Mouse (Mus musculus) hematopoietic stem cell, adult 5-6 weeks (primary cell): ENCODE results near the gene Rpl13a. TPM values are rescaled to one million over a fixed set of nuclear protein-coding genes. Genes with fewer than 3 reads are reported as not detected.
A peak's percentile ranks its signal among the peaks of the same experiment; 100 is the strongest.
"Not testable (repeated sequence)": the region's sequence is repeated elsewhere in the genome, so short reads cannot be mapped to it uniquely, and the experiment has no call there.

Experiments used
- ATAC-seq, 2 experiments: fragments of 125-278 bp in 1 of 2; replicated peaks in 1 of 2; 2 replicates each; pipeline ENCODE4 v1.8.0; 2016 to 2017; ENCODE audit warnings: inconsistent platforms in 2 of 2, mild to moderate bottlenecking in 2 of 2, moderate number of reproducible peaks in 2 of 2, low read depth in 1 of 2, moderate TSS enrichment in 1 of 2; ENCODE audit not compliant: low FRiP score in 2 of 2, poor library complexity in 2 of 2, severe bottlenecking in 2 of 2, insufficient read depth in 1 of 2, low TSS enrichment in 1 of 2
- total RNA-seq: library from RNA; stranded (forward); fragments of 172-1452, 232-1000 nt; gene quantifications from 2 replicates; pipeline ENCODE4 v1.2.3, GENCODE M21; 2017

The Rpl13a gene
- total RNA-seq, 1 experiment from 2014 or later: 3,499 TPM

DNA sequence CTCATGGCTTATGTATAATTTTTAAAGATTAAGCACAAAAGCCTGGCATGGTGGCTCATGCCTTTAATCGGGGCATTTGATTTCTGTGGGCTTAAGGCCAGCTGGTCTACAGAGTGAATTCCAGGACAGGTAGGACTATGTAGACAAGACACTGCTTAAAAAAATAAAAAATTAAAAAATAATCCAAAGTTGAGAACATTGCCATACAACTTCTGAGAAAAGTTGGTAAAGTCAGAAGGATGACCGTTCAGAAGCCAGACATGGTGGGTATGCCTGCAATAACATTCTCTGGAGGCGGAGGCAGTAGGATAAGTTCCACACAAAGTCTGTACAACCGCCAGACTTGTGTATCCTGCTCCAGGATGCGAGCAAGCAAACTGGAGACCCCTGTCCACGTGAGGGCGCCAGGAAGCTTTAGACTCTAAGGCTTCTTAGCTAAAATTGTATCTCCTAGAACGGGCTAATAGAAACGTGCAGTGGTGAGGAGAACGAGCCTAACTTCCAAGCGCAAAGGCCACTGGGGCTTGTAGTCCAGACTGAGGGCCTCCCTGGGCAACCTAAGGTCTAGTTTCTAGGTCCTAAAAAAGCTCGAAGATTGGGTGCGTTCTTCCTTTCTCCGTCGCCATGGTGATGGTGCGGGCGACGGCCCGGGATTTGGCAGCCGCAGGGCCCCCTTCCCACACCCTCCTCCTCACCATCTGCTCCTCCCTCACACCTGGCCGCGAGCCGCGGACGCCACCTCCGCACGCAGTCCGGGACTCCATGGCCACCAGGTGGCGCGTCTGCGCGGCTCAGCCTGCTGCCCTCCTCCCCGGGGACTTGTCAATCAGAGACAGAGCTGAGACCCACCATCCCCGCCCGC lies 33.3 kb upstream of the Rpl13a start:
- ATAC-seq: peak; percentile 78 to 88

- no peak for ATAC-seq
These were observed 32.3 kb upstream of the Rpl13a start for GRCm38 (mm10) chr7:45160866-45161265.

DNA sequence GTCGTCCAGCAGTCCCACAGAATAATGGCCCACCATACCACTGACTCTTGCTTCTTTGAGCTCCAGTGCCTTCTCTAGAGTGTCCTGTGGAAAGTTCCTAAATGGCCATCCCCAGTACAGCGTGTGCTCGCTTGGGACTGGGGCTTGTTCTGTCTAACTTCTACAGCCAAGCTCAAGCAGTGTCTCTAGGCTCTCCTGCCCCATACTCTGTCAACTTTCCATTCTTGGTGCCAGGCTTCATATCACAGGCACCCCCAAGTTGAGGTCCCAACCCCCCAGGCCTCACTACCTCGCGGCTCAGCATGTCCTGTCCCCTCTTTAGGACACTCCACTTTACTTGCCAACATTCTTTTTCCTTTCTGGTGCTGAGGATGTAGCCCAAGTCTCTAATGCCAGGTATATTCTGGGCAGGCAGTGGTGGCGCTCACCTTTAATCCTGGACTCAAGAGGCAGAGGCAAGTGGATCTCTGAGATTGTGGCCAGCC lies 31.8 kb upstream of the Rpl13a start:
- no peak for ATAC-seq

DNA sequence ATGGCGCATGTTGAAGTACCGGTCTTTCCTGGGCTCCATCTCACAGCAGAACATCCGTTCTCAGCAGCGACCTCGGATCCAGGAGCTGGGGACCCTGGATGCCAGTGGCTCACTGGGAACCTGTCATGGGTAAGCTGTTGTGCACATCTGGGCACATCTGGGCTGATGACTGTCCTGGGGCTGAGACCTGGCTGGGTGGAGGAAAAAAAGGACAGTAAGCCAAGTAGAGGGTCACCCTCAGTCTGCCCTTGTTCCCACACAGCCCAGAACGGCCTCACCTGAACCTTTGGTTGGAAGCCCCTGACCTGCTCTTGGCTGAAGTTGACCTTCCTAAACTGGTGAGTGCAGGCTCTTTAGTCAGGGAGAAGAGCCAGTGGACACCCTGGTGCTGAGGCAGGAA lies 30.4 kb upstream of the Rpl13a start:
- no peak for ATAC-seq

GRCm38 (mm10) chr7:45157459-45157858 lies 28.9 kb upstream of the Rpl13a start:
- no peak for ATAC-seq

GRCm38 (mm10) chr7:45156206-45156605 lies 27.6 kb upstream of the Rpl13a start:
- ATAC-seq: no peak

GRCm38 (mm10) chr7:45155590-45155989 lies 27.0 kb upstream of the Rpl13a start:
- ATAC-seq: no peak

GRCm38 (mm10) chr7:45154993-45155514 lies 26.5 kb upstream of the Rpl13a start:
- no peak for ATAC-seq

DNA sequence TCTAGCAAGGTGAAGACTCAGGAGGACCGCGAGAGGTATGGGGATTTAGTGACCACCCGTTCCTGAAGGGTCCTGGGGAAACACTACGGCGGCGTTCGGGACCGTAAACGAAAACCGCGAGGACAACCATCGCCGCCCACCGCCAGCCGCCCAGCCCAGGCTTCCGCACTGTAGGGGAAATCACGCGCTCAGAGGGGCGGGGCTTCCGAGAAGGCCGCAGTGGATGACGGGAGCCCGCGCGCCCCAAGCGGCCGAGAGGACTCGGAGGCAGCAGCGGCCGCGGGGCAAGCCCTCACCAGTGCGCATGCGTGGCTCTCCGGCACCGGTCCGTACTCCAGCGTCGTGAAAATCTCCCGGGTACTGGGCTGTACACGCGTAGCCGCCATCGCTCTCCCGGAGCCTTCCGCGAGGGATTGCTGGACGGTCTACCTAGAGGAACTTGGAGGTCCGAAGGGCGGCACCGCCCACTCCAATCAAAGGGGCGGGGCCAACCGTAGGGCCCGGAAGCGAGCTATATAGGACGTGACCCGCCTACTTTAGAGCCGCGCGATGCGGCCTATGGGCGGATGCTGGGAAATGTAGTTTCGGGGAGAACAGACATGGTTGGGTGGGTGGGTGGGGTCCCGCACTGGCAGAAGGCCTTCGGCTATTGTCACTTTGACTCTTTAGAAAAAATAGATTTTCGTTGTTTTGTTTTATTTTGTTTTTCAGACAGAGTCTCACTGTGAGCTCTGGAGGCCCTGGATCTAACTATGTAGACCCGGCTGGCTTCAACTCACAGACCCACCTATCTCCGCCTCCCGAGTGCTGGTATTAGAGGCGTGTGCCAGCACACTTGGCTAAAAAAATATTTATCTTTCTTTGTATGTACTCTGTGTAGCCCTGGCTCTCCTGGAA lies 25.8 kb upstream of the Rpl13a start, which contains the start of the genes Pih1d1 and Aldh16a1:
TSS of gene Pih1d1 (plus strand) at position 208 of the 897 bp plus-strand sequence.
TSS of gene Aldh16a1 (minus strand) at position 489 of the 897 bp plus-strand sequence.
- ATAC-seq: peak; percentile 93 to 94

DNA sequence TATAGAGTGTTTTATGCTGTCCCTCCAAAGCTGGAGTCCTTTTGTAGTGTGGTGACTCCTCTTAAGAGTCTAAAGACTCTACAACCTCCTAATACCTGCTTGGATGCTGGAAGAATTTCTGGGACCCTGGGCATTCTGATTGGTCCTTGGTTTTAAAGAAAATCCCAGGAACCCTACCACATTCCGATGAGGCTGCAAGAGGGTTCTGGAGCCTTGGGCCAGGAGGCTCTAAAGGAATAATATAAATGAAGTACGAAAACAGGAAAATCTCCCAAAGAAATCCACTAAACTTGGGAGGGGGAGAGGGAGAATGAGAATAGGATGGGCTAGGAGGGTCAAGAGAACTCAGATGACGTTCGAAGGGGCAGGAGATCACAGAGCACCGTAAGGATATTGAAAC lies 25.0 kb upstream of the Rpl13a start:
- no peak for ATAC-seq

- not testable (repeated sequence) for ATAC-seq
These were observed 24.5 kb upstream of the Rpl13a start for GRCm38 (mm10) chr7:45153052-45153451.

GRCm38 (mm10) chr7:45151303-45151702 lies 22.7 kb upstream of the Rpl13a start:
- no peak for ATAC-seq

DNA sequence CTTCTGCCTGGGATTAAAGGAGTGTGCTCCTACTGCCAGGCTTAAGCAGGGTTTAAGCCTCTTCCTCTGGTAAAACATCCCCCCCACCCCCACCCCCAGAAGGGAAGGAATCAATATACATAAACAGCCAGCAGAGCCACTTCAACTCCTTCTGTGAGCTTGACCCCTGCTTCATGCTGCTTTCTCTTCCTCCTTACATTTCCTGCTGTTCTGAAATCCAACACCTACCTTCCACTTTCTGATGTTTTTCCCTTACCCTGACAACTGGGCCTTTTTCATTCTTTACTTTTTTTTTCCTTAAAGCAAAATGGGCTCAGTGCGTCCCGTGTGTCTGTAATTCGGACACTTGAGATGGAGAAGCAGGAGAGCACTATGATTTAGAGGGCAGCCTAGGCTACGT lies 21.8 kb upstream of the Rpl13a start:
- no peak for ATAC-seq

- ATAC-seq: no peak
These were observed 21.0 kb upstream of the Rpl13a start for GRCm38 (mm10) chr7:45149545-45149944.

- no peak for ATAC-seq
These were observed 20.1 kb upstream of the Rpl13a start for GRCm38 (mm10) chr7:45148534-45149098.

DNA sequence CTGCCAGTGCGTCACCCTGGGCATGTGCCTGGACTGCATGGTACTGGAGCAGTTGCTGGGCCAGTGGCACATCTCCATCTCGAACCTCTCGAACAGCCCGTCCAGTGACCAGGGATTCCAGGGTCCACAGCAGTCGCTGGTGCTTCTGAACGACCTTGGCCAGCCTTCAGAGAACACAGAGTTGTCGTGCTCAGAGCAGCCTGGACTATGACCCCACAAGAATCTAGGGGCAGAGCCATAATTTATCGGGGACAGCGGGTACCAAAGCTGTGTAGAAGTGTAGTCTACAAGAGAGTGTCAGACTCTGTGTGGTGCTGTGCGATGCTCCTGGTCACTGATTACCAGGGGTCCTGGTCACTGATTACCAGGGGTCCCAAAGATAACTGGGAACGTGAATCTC lies 19.3 kb upstream of the Rpl13a start:
- no peak for ATAC-seq

- no peak for ATAC-seq
These were observed 18.7 kb upstream of the Rpl13a start for GRCm38 (mm10) chr7:45147267-45147666.
